ENCODE assay signal across 1 mouse cellular context in the genomic region with DNA sequence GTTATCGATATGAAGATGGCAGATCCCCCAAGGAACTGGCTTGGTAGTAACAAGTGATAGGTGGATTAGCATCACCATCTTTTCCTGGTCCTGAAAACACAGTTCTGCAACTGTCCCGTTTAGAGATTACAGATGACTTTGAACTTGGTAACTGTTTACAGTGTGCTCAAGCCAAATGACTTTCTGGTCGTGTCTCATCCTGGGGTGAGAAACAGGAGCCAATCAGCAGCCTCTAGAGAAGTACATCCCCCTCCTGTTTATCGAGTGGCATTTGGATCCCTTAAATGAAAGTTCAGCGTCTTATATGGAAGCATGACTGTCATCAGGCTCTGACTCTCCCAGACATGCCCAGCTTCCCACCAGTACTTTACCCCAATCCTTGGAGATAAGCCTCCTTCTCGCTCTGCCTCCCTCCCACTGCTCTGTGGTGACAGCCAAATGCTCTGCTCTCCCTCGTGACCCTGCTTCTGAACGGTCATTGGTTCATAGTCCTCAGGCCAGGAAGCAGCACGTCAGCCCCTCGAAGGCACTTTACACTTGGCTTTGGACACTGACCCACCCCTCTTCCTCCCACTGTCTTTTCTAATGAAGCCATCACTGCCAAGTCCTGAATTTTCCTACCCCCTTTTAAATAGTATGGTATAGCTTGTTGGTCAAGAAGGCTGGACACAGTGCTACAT.
TF ChIP-seq lines count a peak whose summit lies in the region.

No protein-coding gene starts in this region.

TF ChIP-seq in CH12.LX, 34 proteins besides CTCF, POLR2A, EP300 and RAD21 (continued from another document):
- TF ChIP-seq IRF4 (IDR thresholded peaks at IDR 0.05; ENCODE audit: low read depth, low read length): no peak
- TF ChIP-seq MAX (IDR thresholded peaks at IDR 0.05; ENCODE audit: low read length): peak; percentile 31; the same call in 1 of the 2 replicates
